Mouse (Mus musculus): ENCODE measurements at regions not wholly inside any gene's neighbourhood (a gene's known extent, or its start where the extent isn't known, plus 50 kb on each side); places are given as distances from the start of the nearest gene placed in this dataset.

DNA sequence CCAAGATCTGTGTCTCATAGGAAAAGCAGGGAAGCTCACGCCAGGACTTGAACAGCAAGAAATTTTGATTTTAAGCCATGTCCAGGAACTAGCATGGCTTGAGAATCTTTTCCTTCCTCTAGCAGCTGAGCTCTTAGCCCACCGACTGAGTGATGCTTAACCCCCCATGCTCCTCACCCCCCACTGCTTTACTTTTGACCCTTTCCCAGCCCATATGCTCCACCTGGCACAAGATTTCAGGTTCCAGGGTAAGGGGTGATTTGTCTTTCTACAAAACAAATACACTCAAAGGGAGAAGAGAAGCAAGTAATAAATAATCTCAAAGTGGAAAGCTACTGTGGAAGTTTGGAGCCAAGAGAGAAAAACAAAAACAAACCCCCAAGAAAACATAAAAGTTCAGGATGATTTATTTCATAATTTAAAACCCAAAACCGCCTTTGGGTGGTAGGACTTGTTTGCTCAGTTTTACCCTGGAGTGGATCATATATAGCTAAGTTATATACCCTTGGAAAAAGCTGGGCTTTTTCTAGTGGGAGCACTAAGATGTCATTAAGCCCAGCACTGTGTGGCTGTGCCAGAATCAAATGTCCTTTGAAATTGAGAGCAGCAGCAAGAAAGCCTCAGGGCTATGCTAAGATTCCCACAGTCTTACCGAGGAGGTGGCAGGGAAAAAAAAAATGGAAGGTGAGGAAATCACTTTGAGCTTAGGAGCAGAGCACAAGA is 372.4 kb upstream of the Isx start:
- no peak overlapping the region for H3K4me3 ChIP-seq (ENCODE audit: low read length)
- no peaks in the 10 kb centered on the region for H3K4me1 ChIP-seq (ENCODE audit: control insufficient read depth, insufficient read depth, low read length)
- peak; percentile 90 for ATAC-seq (ENCODE audit: low FRiP score, low TSS enrichment)
- H3K27me3 ChIP-seq (ENCODE audit: control insufficient read depth, insufficient read depth, low read length), result no peaks in the 10 kb centered on the region
- H3K36me3 ChIP-seq (ENCODE audit: control insufficient read depth, insufficient read depth, low read length), result no peaks in the 10 kb centered on the region
- H3K4me2 ChIP-seq (replicated peaks; ENCODE audit: low read depth, low read length), result no peak overlapping the region
- 12% methylated on average over 4 of the region's 4 CpGs for WGBS
- H3K27ac ChIP-seq (ENCODE audit: low read depth, low read length), result no peak overlapping the region
- no peaks in the 10 kb centered on the region for H3K9me3 ChIP-seq (ENCODE audit: control insufficient read depth, low read length)
- no peak overlapping the region for H3K9ac ChIP-seq (ENCODE audit: low read depth, low read length)

DNA sequence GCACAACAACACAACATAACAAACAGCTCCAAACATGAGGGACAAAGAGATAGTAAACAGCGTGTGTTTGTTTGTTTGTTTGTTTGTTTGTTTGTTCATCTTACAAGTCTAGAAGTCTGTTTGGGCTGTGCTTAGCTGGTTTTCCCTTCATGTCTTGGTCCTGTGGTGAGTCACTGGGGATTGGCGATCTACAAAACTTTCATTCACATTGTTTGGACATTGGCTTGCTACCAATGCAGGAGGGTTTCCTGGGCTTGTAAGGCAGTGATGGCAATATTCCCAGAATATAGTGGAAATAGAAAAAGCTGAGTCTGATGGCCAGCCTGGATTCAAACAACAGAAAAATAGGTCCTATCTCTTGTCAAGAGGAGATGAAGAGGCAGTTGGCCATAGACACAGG is 371.7 kb upstream of the Isx start:
- H3K36me3 ChIP-seq (ENCODE audit: control insufficient read depth, insufficient read depth, low read length), result no peaks in the 10 kb centered on the region
- WGBS, result 67% methylated on average over 2 of the region's 2 CpGs
- H3K4me2 ChIP-seq (replicated peaks; ENCODE audit: low read depth, low read length), result no peak overlapping the region
- no peak overlapping the region for H3K27ac ChIP-seq (ENCODE audit: low read depth, low read length)
- no peak overlapping the region for H3K4me3 ChIP-seq (ENCODE audit: low read length)
- H3K9ac ChIP-seq (ENCODE audit: low read depth, low read length), result no peak overlapping the region
- no peaks in the 10 kb centered on the region for H3K27me3 ChIP-seq (ENCODE audit: control insufficient read depth, insufficient read depth, low read length)
- no peak for ATAC-seq (ENCODE audit: low FRiP score, low TSS enrichment)
- no peaks in the 10 kb centered on the region for H3K9me3 ChIP-seq (ENCODE audit: control insufficient read depth, low read length)
- H3K4me1 ChIP-seq (ENCODE audit: control insufficient read depth, insufficient read depth, low read length), result no peaks in the 10 kb centered on the region

All from kidney, embryonic 14.5 days (tissue).